Mouse (Mus musculus) neural tube, embryonic 11.5 days (tissue): ENCODE data around the gene Cdyl. TPM values are rescaled to one million over a fixed set of nuclear protein-coding genes. Genes with fewer than 3 reads are reported as not detected.

Experiments used
- ATAC-seq: fragments of 200-750 bp; cut with Nextera tagmentation; 2 replicates; pipeline ENCODE4 v1.8.0; 2017; ENCODE audit warnings: moderate number of reproducible peaks, mild to moderate bottlenecking, moderate TSS enrichment, moderate library complexity; ENCODE audit not compliant: insufficient read depth, low FRiP score, low TSS enrichment
- DNase-seq: peaks from one replicate; pipeline ENCODE4 v3.0.0-alpha.2; 2015; ENCODE audit warnings: low spot score
- H3K27ac ChIP-seq: fragments of 300-500 bp; sonication (generic); 2 replicates; pipeline ENCODE4 v1.5.1; 2014; ENCODE audit warnings: low read depth, mild to moderate bottlenecking, low read length
- H3K27me3 ChIP-seq: fragments of 300-500 bp; sonication (generic); 2 replicates; pipeline ENCODE4 v1.6.1; 2014; ENCODE audit warnings: mild to moderate bottlenecking, low read length, mixed read lengths; ENCODE audit not compliant: control insufficient read depth, insufficient read depth
- H3K36me3 ChIP-seq: fragments of 300-500 bp; sonication (generic); 2 replicates; pipeline ENCODE4 v1.6.1; 2014; ENCODE audit warnings: mild to moderate bottlenecking, low read length, moderate library complexity, mixed read lengths; ENCODE audit not compliant: control insufficient read depth, insufficient read depth
- H3K4me1 ChIP-seq: fragments of 300-500 bp; sonication (generic); 2 replicates; pipeline ENCODE4 v1.6.1; 2014; ENCODE audit warnings: low read length, mixed read lengths; ENCODE audit not compliant: control insufficient read depth, insufficient read depth
- H3K4me2 ChIP-seq: fragments of 300-500 bp; sonication (generic); 2 replicates; pipeline ENCODE4 v1.6.1; 2014; ENCODE audit warnings: low read depth, mild to moderate bottlenecking, moderate library complexity
- H3K4me3 ChIP-seq: fragments of 300-500 bp; sonication (generic); 2 replicates; pipeline ENCODE4 v1.5.1; 2014; ENCODE audit warnings: low read depth, low read length
- H3K9ac ChIP-seq: fragments of 300-500 bp; sonication (generic); 2 replicates; pipeline ENCODE4 v1.6.1; 2014; ENCODE audit warnings: mild to moderate bottlenecking, low read length
- H3K9me3 ChIP-seq: fragments of 300-500 bp; sonication (generic); 2 replicates; pipeline ENCODE4 v1.6.1; 2016; ENCODE audit warnings: low read length; ENCODE audit not compliant: control insufficient read depth
- WGBS: fragments of 180-500 bp; shearing (Covaris S2); extraction: QIAGEN DNeasy Blood & Tissue Kit; methylation state at CpG from one replicate; pipeline ENCODE4 v1.1.7; 2014; 5-methylcytosine and 5-hydroxymethylcytosine counted together
- polyA plus RNA-seq: library from polyadenylated mRNA; unstranded; fragments of >200 nt; fragmentation: Nextera tagmentation; extraction: Ambion mirVana; gene quantifications from 2 replicates; pipeline ENCODE4 v1.2.1, GENCODE M21; 2014

Gene Cdyl
- polyA plus RNA-seq, 1 experiment from 2014 or later, result 15.1 TPM

DNA sequence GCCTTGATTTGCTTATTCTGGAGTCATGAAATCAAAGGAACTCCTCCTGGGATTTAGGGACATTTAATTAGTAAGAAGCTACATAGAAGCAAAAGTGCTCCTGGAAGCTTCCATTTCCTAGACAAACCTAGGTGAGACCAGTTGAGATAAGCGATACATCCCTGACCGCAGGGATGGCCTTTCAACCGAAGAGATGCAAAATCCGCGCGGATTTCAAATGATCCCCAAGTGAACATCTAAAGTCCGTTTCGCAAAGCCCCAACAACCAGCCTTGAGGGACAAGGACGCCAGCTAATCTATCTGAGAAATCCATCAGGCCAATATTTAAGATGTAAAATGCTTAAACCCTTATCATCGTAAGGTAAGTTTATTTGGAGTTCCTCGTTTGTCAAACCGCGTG, 245.7 kb downstream of the Cdyl start:
- Histone ChIP-seq H3K4me3 (peak overlapping the region; percentile 43), H3K4me1 (no peaks in the 10 kb centered on the region), H3K27ac (no peak overlapping the region), H3K36me3 (no peaks in the 10 kb centered on the region), H3K9ac (peak overlapping the region; percentile 56), H3K27me3 (no peaks in the 10 kb centered on the region), H3K9me3 (no peaks in the 10 kb centered on the region), H3K4me2 (peak overlapping the region; percentile 64)
- ATAC-seq (no peak), DNase-seq (no peak)
- WGBS, result 3% methylated on average over 13 of the region's 13 CpGs

DNA sequence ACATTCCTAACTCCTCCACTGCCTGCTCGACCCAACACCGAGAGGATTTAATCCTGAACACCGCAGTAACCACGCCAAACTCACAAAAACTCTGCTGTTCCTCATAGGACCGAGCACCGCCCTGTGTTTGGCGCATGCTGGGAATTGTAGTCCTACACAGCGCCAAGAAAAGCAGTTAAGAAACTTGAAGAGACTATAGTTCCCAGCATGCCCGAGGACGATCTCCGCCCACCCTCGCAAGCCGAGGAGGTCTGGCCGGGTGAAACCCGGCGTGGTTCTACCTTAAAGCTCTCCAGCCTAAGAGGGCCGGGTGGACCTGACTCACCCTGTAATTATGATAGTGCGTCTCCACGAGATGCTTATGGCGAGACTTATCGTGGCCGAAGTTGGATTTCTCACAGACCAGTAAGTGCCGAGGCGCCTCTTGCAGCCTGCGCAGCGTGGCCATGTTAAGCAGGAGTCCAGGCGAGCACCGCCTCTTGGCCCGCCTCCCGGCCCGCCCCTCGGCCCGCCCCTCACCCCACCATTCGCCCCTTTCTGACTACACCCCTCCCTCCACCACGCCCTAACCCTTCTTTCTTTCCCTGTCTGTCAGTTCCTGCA, 246.3 kb downstream of the Cdyl start, which contains the start of gene Rpp40:
Rpp40 (minus strand) TSS at position 481 of the 603 bp plus-strand sequence.
- Histone ChIP-seq H3K9ac (peak within 1 kb of the TSS; percentile 56), H3K4me2 (peak within 1 kb of the TSS; percentile 64), H3K4me3 (peak within 1 kb of the TSS; percentile 43), H3K27me3 (no peaks in the 10 kb centered on the region), H3K4me1 (no peaks in the 10 kb centered on the region), H3K9me3 (no peaks in the 10 kb centered on the region), H3K27ac (no peak within 1 kb of the TSS), H3K36me3 (no peaks in the 10 kb centered on the region)
- WGBS, result under 1% methylated on average over 35 of the region's 35 CpGs
- DNase-seq (peak; percentile 92), ATAC-seq (peak; percentile 99)

DNA sequence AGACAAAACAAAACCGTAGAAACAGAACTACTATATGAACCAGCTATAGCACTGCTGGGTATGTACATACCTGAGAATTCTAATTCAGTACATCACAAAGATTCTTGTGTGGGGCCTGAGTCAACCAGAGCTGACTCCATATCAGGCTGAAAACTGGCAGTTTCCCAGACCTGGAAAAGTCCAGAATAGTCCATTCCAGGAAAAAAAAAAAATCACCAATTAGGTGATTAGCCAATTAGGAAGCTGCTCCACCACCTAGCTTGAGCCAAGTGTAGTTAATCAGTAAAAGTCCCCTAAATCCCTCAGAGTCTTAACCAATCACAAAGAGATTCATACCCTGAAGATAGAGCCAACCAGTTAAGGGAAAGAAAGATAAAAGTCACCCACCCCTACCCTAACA, 251.8 kb downstream of the Cdyl start:
- Histone ChIP-seq H3K9me3 (no peaks in the 10 kb centered on the region), H3K9ac (no peak overlapping the region), H3K4me3 (no peak overlapping the region), H3K4me2 (no peak overlapping the region), H3K4me1 (no peaks in the 10 kb centered on the region), H3K36me3 (no peaks in the 10 kb centered on the region), H3K27me3 (no peaks in the 10 kb centered on the region), H3K27ac (no peak overlapping the region)
- ATAC-seq (no peak), DNase-seq (no peak)
- WGBS, result 93% methylated on average over 1 of the region's 1 CpGs

Other genes starting within 250 kb of the Cdyl start
- gene Rpp40, start 246.5 kb downstream of the Cdyl start, polyA plus RNA-seq, result 17.7 and 26.7 TPM in 2 replicates